Mouse (Mus musculus) granulocyte monocyte progenitor cell, adult 5-6 weeks (primary cell): ENCODE measurements around the gene Setd4. TPM values are rescaled to one million over a fixed set of nuclear protein-coding genes. Genes with fewer than 3 reads are reported as not detected.

Experiments
- ATAC-seq: replicated peaks from 2 replicates; pipeline ENCODE4 v1.8.0; 2016; ENCODE audit warnings: mild to moderate bottlenecking, moderate TSS enrichment, inconsistent platforms; ENCODE audit not compliant: poor library complexity, severe bottlenecking
- total RNA-seq, 2 experiments: library from RNA; stranded (forward) in 1 of 2; stranded (reverse) in 1 of 2; fragments of 200-712, 200-1000 nt in 1 of 2; fragments of >200 nt in 1 of 2; fragmentation: Nextera tagmentation in 1 of 2; gene quantifications; 2 replicates each; pipeline ENCODE4 v1.2.3; 2014 to 2017

The Setd4 gene
- total RNA-seq, 2 experiments from 2014 or later, result 3.5 to 13.4 TPM

- ATAC-seq, result no peak
Measured at GRCm38 (mm10) chr16:93548045-93548444, 55.8 kb downstream of the Setd4 start.

- peak; percentile 73 for ATAC-seq
Measured at GRCm38 (mm10) chr16:93547122-93547521, 56.7 kb downstream of the Setd4 start.

- ATAC-seq, result no peak
Measured at GRCm38 (mm10) chr16:93546354-93546965, 57.4 kb downstream of the Setd4 start.

- ATAC-seq, result no peak
Measured at GRCm38 (mm10) chr16:93544931-93545330, 58.9 kb downstream of the Setd4 start.

- peak; percentile 78 for ATAC-seq
Measured at GRCm38 (mm10) chr16:93543704-93544103, 60.2 kb downstream of the Setd4 start.

- ATAC-seq, result no peak
Measured at GRCm38 (mm10) chr16:93539891-93540290, 64.0 kb downstream of the Setd4 start.

- ATAC-seq, result no peak
Measured at GRCm38 (mm10) chr16:93535151-93535853, 68.6 kb downstream of the Setd4 start.

Other genes starting within 250 kb of the Setd4 start
- gene Cbr1, start 1.8 kb upstream of the Setd4 start, total RNA-seq (2014; fragmentation: Nextera tagmentation), result 20.6 and 26.7 TPM in 2 replicates
- gene Cbr1, start 1.8 kb upstream of the Setd4 start, total RNA-seq (2017), result 14.6 and 19.8 TPM in 2 replicates
- not detected in 2 replicates for gene Gm5678, start 24.0 kb upstream of the Setd4 start, total RNA-seq (2014; fragmentation: Nextera tagmentation)
- not detected in 2 replicates for gene Gm5678, start 24.0 kb upstream of the Setd4 start, total RNA-seq (2017)
- 1.2 TPM in 1 of 2 replicates, not detected in the other for gene Cbr3, start 79.2 kb upstream of the Setd4 start, total RNA-seq (2014; fragmentation: Nextera tagmentation)
- 0.65 and 0.72 TPM in 2 replicates for gene Cbr3, start 79.2 kb upstream of the Setd4 start, total RNA-seq (2017)
- gene Dop1b, start 107.8 kb upstream of the Setd4 start, total RNA-seq (2014; fragmentation: Nextera tagmentation), result 15.8 and 21.4 TPM in 2 replicates
- gene Dop1b, start 107.8 kb upstream of the Setd4 start, total RNA-seq (2017), result 2.2 and 5.0 TPM in 2 replicates
- 74.0 and 110 TPM in 2 replicates for gene Morc3, start 228.1 kb upstream of the Setd4 start, total RNA-seq (2014; fragmentation: Nextera tagmentation)
- gene Morc3, start 228.1 kb upstream of the Setd4 start, total RNA-seq (2017), result 172 and 330 TPM in 2 replicates